Mouse (Mus musculus): Measurements from ENCODE around the gene Klc4. TPM values are rescaled to one million over a fixed set of nuclear protein-coding genes. Genes with fewer than 3 reads are reported as not detected.

The Klc4 gene
- polyA plus RNA-seq, 1 experiment from 2014 or later = 93.7 TPM

DNA sequence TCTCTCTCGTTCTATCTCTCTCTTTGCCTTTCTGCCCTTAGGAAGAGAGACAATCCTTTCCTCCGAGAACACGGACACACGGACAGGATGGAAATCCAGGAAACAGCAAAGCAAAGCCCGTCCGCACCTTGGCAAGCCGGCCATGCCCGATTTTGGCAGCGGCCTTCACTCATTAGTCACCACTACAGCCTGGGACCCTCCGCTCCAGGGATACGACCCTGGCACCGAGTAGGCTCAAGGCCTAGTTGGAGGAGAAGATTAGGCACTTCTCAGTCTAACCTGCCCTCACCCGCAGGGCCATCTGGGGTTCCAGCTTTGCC, 17.4 kb downstream of the Klc4 start:
- H3K27ac ChIP-seq (ENCODE audit: low read length) = peak overlapping the region; percentile 96
- H3K9ac ChIP-seq (ENCODE audit: low read depth, low read length) = peak overlapping the region; percentile 98
- peak overlapping the region; percentile 91 for H3K4me3 ChIP-seq (ENCODE audit: low read length)
- H3K4me1 ChIP-seq (ENCODE audit: control insufficient read depth, insufficient read depth, low read length) = peaks cover 43% of the 10 kb centered on the region
- WGBS = under 1% methylated on average over 13 of the region's 13 CpGs
- ATAC-seq = peak; percentile 13
- H3K27me3 ChIP-seq (replicated peaks; ENCODE audit: control insufficient read depth, insufficient read depth, low read length) = no peaks in the 10 kb centered on the region
- no peaks in the 10 kb centered on the region for H3K9me3 ChIP-seq (ENCODE audit: control insufficient read depth, low read length)
- H3K36me3 ChIP-seq (ENCODE audit: control insufficient read depth, insufficient read depth, low read length) = peaks cover 4% of the 10 kb centered on the region; the same call in 1 of the 2 replicates
- H3K4me2 ChIP-seq (ENCODE audit: low read depth, low read length) = peak overlapping the region; percentile 76

DNA sequence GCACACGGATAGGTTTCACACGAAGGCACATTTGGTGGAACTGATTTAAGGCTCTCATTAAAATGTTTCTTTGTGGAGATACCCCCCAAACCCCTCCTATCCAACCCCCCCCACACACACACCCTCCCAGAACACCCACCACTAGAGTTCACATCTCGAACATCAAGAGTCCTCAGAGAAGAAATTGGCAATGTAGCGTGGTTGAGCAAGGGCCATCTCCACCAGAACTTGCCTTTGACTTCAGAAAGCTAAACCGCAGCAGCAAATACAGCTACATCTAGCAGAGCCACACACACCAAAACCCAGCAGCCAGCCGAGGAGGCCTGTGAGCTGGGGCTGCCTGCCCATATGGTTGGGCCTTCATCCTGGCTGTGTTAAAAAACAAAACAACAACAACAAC, 18.4 kb downstream of the Klc4 start:
- ATAC-seq = no peak
- H3K27me3 ChIP-seq (replicated peaks; ENCODE audit: control insufficient read depth, insufficient read depth, low read length) = no peaks in the 10 kb centered on the region
- H3K27ac ChIP-seq (ENCODE audit: low read length) = no peak overlapping the region
- WGBS = 37% methylated on average over 6 of the region's 6 CpGs
- no peaks in the 10 kb centered on the region for H3K9me3 ChIP-seq (ENCODE audit: control insufficient read depth, low read length)
- peak overlapping the region; percentile 76 for H3K4me2 ChIP-seq (ENCODE audit: low read depth, low read length)
- H3K4me1 ChIP-seq (ENCODE audit: control insufficient read depth, insufficient read depth, low read length) = peaks cover 50% of the 10 kb centered on the region
- H3K9ac ChIP-seq (ENCODE audit: low read depth, low read length) = peak overlapping the region; percentile 98
- H3K4me3 ChIP-seq (ENCODE audit: low read length) = peak overlapping the region; percentile 91
- no peaks in the 10 kb centered on the region for H3K36me3 ChIP-seq (ENCODE audit: control insufficient read depth, insufficient read depth, low read length)

DNA sequence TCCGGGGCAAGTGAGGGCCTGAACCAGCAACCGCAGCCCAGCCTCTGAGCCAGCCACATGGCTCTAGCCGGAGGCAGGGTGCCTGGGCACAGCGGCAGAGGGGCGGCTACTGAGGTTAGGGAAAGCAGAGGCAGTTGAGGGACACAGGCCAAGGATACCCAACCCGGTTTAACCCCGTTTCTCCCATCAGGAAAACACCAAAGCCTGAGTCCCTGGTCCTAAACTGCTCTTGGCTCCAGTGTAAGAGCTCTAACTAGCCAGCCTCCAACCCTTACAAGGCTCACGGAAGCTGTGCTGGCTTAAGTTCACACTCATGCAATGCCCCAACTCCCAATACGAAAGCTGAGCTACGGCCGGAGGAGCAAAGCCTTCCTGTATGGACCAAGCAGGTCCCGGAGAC, 21.2 kb downstream of the Klc4 start:
- Histone ChIP-seq H3K4me1 (ENCODE audit: control insufficient read depth, insufficient read depth, low read length) (peaks cover 60% of the 10 kb centered on the region), H3K27ac (ENCODE audit: low read length) (no peak overlapping the region), H3K9ac (ENCODE audit: low read depth, low read length) (peak overlapping the region; percentile 21; the same call in 1 of the 2 replicates), H3K4me2 (ENCODE audit: low read depth, low read length) (peak overlapping the region; percentile 14; the same call in 1 of the 2 replicates), H3K36me3 (ENCODE audit: control insufficient read depth, insufficient read depth, low read length) (no peaks in the 10 kb centered on the region), H3K9me3 (ENCODE audit: control insufficient read depth, low read length) (no peaks in the 10 kb centered on the region), H3K4me3 (ENCODE audit: low read length) (no peak overlapping the region), H3K27me3 (replicated peaks; ENCODE audit: control insufficient read depth, insufficient read depth, low read length) (no peaks in the 10 kb centered on the region)
- no peak for ATAC-seq
- WGBS = 63% methylated on average over 12 of the region's 12 CpGs

DNA sequence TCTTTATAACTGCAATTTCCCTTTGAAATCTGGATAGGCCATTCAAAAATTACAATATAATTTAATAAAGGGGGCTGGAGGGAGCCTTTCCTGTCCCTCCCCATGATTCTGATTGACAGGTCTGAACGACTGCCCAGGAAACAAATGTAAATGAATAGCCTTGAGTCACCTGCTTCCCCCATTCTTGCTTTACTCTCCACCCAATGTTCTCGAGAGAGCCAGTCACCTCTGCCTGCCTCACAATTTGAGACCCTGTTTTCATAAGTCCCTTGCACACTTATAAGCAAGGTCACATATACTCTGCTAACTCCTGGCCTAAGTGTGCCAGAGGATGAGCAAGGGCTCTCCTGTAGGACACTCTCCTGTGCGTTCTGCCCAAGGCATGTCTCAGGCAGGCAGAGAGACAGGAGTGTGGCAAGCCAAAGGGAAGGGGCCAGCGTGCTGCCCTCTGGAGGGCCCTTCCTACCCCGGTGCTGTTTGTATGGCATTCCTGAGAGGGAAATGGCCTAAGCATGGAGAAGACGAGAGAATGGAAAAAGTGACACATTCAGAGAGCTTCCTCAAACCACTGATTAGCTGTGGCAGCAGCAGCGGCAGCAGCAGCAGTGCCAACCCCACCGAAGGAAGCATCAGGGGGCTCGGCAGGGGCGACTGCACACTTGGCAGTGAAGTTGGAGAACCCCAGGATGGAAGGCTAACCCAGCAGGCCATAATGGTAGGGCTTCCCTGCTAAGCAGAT, 21.8 kb downstream of the Klc4 start:
- H3K9ac ChIP-seq (ENCODE audit: low read depth, low read length) = peak overlapping the region; percentile 21; the same call in 1 of the 2 replicates
- no peaks in the 10 kb centered on the region for H3K27me3 ChIP-seq (replicated peaks; ENCODE audit: control insufficient read depth, insufficient read depth, low read length)

DNA sequence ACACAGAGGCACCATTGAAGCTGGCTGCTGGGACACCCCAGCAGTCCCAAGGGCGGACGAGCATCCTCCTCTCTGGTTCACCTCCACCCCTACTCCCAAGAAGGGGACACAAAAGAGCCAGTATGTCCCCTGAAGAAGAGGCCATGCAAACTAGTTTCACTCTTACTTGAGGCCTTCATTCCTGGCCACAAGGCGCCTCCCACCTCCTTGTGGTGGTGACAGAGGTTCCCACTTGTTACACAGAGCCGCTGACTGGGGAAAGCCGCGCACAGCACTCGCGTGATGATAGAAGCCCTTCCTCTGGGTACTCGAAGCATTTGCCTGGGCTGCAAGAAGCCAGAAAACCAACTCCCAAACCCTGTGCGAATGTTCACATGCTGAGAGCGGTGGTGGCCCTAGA, 23.6 kb downstream of the Klc4 start:
- H3K9me3 ChIP-seq (ENCODE audit: control insufficient read depth, low read length) = no peaks in the 10 kb centered on the region
- H3K4me3 ChIP-seq (ENCODE audit: low read length) = no peak overlapping the region
- no peaks in the 10 kb centered on the region for H3K27me3 ChIP-seq (replicated peaks; ENCODE audit: control insufficient read depth, insufficient read depth, low read length)
- no peaks in the 10 kb centered on the region for H3K36me3 ChIP-seq (ENCODE audit: control insufficient read depth, insufficient read depth, low read length)
- H3K27ac ChIP-seq (ENCODE audit: low read length) = no peak overlapping the region
- peaks cover 82% of the 10 kb centered on the region for H3K4me1 ChIP-seq (ENCODE audit: control insufficient read depth, insufficient read depth, low read length)
- 0 out of 2 replicates have a peak overlapping the region, but pooled peaks have one; percentile 22 for H3K9ac ChIP-seq (ENCODE audit: low read depth, low read length)
- WGBS = 70% methylated on average over 11 of the region's 11 CpGs
- no peak overlapping the region for H3K4me2 ChIP-seq (ENCODE audit: low read depth, low read length)
- no peak for ATAC-seq

More for the DNA sequence above, 21.8 kb downstream of the Klc4 start:
- H3K4me1 ChIP-seq (ENCODE audit: control insufficient read depth, insufficient read depth, low read length) = peaks cover 65% of the 10 kb centered on the region
- no peak for ATAC-seq
- peak overlapping the region; percentile 40 for H3K27ac ChIP-seq (ENCODE audit: low read length)
- no peak overlapping the region for H3K4me3 ChIP-seq (ENCODE audit: low read length)
- H3K9me3 ChIP-seq (ENCODE audit: control insufficient read depth, low read length) = no peaks in the 10 kb centered on the region
- peak overlapping the region; percentile 14 for H3K4me2 ChIP-seq (ENCODE audit: low read depth, low read length)
- WGBS = 26% methylated on average over 10 of the region's 10 CpGs
- no peaks in the 10 kb centered on the region for H3K36me3 ChIP-seq (ENCODE audit: control insufficient read depth, insufficient read depth, low read length)

DNA sequence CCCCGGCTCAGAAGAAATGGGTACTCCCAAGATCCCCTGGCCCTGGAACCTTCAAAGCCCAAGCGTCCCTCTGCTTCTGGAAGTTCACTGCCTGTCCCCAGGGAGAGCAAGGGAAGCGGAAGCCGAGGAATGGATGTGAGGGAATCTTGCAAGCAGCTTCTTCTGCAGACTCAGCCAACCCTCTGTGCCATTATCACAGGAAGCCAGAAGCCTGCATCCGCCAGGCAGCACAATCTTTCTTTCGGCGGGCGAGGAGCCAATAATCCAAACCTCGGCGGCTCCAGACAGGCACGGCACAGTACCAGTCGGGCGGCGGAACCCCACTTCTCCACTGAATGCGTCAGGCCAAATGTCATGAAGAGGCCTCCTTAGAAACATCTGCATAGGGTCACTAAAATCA, 24.5 kb downstream of the Klc4 start:
- WGBS = 48% methylated on average over 15 of the region's 15 CpGs
- H3K4me1 ChIP-seq (ENCODE audit: control insufficient read depth, insufficient read depth, low read length) = peaks cover 78% of the 10 kb centered on the region

DNA sequence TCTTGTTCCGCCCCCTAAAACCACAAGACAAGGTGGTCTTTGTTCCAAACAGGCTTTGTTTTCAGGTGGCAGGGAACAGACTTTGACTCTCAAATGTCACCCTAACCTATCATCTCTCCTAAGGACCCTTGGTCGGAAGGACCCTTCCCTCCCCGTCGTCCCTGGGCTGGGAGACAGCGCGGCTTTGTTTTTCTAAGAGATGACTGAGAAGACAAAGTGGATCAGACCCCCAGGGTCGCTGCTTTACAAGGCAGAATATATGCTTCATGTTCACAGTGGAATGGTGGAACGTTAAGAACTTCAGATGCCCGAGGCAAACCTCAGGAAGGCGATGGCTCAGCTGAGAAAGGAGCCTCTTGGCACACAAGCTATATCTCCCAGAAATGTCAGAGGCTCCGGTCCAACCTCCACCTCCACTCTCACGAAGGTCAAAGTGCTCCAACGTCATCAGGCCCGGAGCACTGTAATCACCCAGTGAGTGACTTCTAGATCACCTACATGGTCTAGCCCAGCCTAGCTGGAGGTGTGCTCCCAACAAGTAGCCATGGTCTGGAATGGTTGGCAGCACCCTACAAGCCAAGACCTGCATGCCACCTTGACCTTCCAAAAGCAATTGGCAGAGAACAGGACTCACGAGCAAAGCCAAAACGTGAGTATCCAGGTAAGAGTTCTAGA, 26.0 kb downstream of the Klc4 start:
- ATAC-seq = peak; percentile 8; the same call in 1 of the 2 replicates
- H3K27ac ChIP-seq (ENCODE audit: low read length) = peak overlapping the region; percentile 87
- no peaks in the 10 kb centered on the region for H3K9me3 ChIP-seq (ENCODE audit: control insufficient read depth, low read length)
- WGBS = 26% methylated on average over 16 of the region's 16 CpGs
- H3K27me3 ChIP-seq (replicated peaks; ENCODE audit: control insufficient read depth, insufficient read depth, low read length) = no peaks in the 10 kb centered on the region
- H3K4me1 ChIP-seq (ENCODE audit: control insufficient read depth, insufficient read depth, low read length) = peaks cover 75% of the 10 kb centered on the region
- no peaks in the 10 kb centered on the region for H3K36me3 ChIP-seq (ENCODE audit: control insufficient read depth, insufficient read depth, low read length)
- H3K4me2 ChIP-seq (ENCODE audit: low read depth, low read length) = peak overlapping the region; percentile 44
- peak overlapping the region; percentile 63 for H3K9ac ChIP-seq (ENCODE audit: low read depth, low read length)
- no peak overlapping the region for H3K4me3 ChIP-seq (ENCODE audit: low read length)

More for the DNA sequence above, 24.5 kb downstream of the Klc4 start:
- no peaks in the 10 kb centered on the region for H3K9me3 ChIP-seq (ENCODE audit: control insufficient read depth, low read length)
- peak overlapping the region; percentile 22; the same call in 1 of the 2 replicates for H3K9ac ChIP-seq (ENCODE audit: low read depth, low read length)
- H3K4me2 ChIP-seq (ENCODE audit: low read depth, low read length) = peak overlapping the region; percentile 18; the same call in 1 of the 2 replicates
- peak overlapping the region; percentile 67; the same call in 1 of the 2 replicates for H3K27ac ChIP-seq (ENCODE audit: low read length)
- H3K4me3 ChIP-seq (ENCODE audit: low read length) = no peak overlapping the region
- H3K27me3 ChIP-seq (replicated peaks; ENCODE audit: control insufficient read depth, insufficient read depth, low read length) = no peaks in the 10 kb centered on the region
- ATAC-seq = no peak
- no peaks in the 10 kb centered on the region for H3K36me3 ChIP-seq (ENCODE audit: control insufficient read depth, insufficient read depth, low read length)

DNA sequence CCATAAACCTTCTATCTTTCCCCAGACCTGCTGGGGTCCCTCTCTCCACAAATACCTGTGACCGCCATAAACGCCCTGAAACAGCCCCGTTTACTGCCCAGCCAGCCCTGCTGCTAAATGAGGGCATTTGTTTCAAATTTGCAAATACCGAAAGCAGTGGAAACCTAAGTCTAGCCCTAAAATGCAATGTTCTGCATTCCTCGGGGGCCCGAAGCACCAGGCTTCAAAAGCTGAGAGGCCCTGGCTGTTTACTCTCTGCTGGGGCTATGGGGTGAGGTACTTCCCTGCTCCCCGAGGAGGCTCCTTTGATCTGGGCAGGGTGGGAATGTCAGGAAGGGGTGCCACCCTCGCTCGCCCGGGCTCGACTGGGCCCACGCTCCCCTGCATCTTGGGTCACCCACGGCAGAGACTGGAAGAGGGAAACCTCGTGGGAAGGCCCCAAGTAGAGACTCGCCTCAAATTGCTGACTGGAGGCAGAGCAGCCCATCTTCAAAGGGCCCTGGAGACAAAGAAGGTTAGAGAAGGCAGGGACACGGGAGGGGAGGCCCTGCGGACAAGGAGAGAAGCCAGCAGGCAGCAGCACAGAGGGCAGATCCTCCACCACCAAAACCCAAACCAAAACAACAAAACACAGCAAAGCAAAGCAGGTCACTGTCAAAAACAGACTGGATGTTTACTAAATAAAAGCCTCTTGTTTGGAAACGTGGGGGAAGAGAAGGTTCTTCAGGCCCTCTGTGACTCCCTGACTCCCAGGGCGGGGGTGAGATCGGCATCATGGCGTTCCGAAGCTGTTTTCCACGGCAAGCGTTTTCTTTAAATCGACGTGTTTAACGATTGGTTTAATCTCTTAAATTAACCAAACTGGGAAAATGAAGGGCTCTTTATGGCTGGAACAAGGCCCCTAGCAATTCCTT, 26.8 kb downstream of the Klc4 start:
- peak overlapping the region; percentile 44 for H3K4me2 ChIP-seq (ENCODE audit: low read depth, low read length)
- no peaks in the 10 kb centered on the region for H3K36me3 ChIP-seq (ENCODE audit: control insufficient read depth, insufficient read depth, low read length)
- peak; percentile 57 for ATAC-seq
- H3K27ac ChIP-seq (ENCODE audit: low read length) = peak overlapping the region; percentile 87
- no peaks in the 10 kb centered on the region for H3K27me3 ChIP-seq (replicated peaks; ENCODE audit: control insufficient read depth, insufficient read depth, low read length)
- peaks cover 68% of the 10 kb centered on the region for H3K4me1 ChIP-seq (ENCODE audit: control insufficient read depth, insufficient read depth, low read length)
- WGBS = 13% methylated on average over 27 of the region's 27 CpGs
- no peaks in the 10 kb centered on the region for H3K9me3 ChIP-seq (ENCODE audit: control insufficient read depth, low read length)
- H3K9ac ChIP-seq (ENCODE audit: low read depth, low read length) = peak overlapping the region; percentile 63
- peak overlapping the region; percentile 23 for H3K4me3 ChIP-seq (ENCODE audit: low read length)

DNA sequence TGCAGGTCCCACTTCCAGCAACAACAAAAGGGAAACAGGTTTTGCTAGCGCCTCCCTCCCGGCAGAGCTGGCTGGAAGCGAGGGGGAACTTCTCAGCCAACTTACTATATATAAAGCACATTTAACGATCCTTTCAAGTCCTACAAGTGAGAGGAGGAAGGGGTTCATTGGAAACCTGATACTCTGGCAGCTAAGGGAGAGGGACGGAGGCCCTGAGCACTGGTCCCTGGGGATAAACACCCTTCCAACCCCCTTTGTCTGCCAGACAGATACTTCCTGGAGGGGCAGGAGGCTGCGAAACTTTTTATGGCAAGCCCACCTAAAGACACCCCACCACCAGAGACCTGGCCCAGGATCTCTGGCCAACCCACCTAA, 27.4 kb downstream of the Klc4 start:
- ATAC-seq = peak; percentile 39
- peaks cover 68% of the 10 kb centered on the region for H3K4me1 ChIP-seq (ENCODE audit: control insufficient read depth, insufficient read depth, low read length)

More for the DNA sequence above, 27.4 kb downstream of the Klc4 start:
- WGBS = 14% methylated on average over 6 of the region's 6 CpGs
- Histone ChIP-seq H3K36me3 (ENCODE audit: control insufficient read depth, insufficient read depth, low read length) (no peaks in the 10 kb centered on the region), H3K4me2 (ENCODE audit: low read depth, low read length) (peak overlapping the region; percentile 44), H3K27ac (ENCODE audit: low read length) (peak overlapping the region; percentile 87), H3K27me3 (replicated peaks; ENCODE audit: control insufficient read depth, insufficient read depth, low read length) (no peaks in the 10 kb centered on the region), H3K9me3 (ENCODE audit: control insufficient read depth, low read length) (no peaks in the 10 kb centered on the region), H3K9ac (ENCODE audit: low read depth, low read length) (peak overlapping the region; percentile 63), H3K4me3 (ENCODE audit: low read length) (peak overlapping the region; percentile 23)
